Mouse (Mus musculus): ENCODE results near the gene Cercam. TPM values are rescaled to one million over a fixed set of nuclear protein-coding genes. Genes with fewer than 3 reads are reported as not detected.

Cercam gene
- polyA plus RNA-seq (2015; fragmentation: Nextera tagmentation; extraction: Ambion mirVana): 25.0 and 27.7 TPM in 2 replicates

GRCm38 (mm10) chr2:29868949-29869645 lies at the start of gene Cercam:
Cercam (plus strand) TSS chr2:29869164.

DNA sequence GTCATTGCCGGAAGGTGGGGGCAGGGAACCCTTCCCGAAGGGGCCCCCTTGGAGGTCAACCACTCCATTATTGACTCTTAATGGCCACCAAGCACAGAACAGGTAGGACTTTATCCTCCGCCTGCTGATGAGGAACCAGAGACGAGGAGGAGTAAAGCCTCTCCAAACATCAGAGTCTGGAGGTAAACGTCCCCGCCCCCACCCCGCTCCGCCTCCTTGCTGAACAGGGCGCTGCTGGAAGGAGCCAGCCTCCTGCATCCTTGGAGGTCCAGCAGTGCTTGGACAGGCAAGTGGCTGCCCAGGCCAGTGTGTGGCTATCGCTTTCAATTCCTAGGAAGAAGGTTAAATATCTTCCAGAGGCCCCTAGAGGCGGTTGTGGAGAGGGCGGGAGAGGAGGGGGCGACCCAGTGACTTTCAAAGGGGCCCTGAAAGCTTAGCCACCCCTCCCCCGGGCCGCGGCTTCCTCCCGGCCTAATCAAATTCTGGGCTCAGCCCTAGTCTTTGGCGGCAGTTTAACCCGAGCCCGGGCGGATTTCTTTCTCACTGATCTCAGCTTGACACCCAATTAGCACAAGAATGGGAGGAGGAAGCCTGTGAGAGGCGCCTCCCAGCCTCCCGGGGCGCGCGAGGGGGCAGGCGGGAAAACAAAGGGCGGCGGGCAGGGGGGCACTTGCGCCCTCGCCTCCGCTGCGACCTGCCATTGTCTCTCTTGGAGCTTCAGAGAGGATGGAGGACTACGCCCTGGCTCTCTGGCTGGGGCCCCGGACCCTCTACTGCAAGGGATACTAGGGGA lies 48.7 kb upstream of the Cercam start, which contains the start of gene Urm1:
TSS of gene Urm1 (plus strand) at position 51 of the 793 bp plus-strand sequence.

DNA sequence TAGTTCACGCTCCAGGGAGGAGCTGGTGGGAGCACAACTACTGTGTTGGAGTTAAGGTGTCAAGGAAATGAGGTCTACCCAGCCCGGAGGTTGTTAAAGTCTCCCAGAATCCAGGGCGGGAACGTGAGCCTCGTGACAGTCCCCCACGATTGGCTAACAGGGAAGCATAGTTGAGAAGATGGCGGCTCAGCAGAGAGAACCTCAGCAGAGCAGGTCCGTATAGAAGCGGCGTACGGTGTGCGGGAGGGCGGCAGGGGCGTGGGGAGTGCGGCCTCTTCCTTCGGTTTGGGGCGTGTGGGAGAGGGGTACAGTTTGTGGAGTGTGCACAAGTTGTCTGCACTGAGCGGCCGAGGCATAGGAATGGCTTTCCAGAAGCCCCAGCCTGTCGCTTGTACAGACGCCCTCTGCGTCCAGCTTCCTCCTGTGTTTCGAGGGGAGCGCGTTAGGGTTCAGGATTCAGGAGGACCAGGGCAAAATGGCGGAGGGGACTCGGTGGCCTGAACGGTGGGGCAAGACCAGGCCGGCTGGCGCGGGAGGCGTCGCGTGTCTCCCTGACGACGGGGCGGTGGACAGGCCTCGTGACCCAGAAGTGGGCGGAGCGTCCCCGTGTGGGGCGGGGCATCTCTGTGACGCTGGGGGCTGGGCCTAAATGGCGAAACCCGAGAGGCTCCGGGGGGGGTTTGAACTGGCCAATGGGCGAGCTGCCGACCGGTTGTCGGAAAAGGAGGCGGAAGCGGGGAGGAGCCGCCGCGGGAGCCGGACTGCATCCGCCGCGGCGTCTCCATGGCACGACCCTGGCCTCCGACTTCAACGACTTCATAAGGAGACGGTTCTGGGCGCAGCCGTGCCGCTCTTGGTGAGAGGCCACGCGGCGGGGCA lies 20.3 kb downstream of the Cercam start, which contains the start of gene Odf2:
TSS of gene Odf2 (plus strand) at position 156 of the 879 bp plus-strand sequence.

Small RNAs within 50 kb of the gene (microRNA-seq; reads per million reads assigned to microRNA genes)
- not detected for gene Mir219a-2 (ENCODE audit: borderline replicate concordance, insufficient number of aligned reads)
- gene Mir219b (ENCODE audit: borderline replicate concordance, insufficient number of aligned reads): not detected

Other genes starting within 250 kb of the Cercam start
- 8.9 TPM in 2 replicates for gene Rapgef1, start 249.4 kb upstream of the Cercam start, polyA plus RNA-seq (2015; fragmentation: Nextera tagmentation; extraction: Ambion mirVana)
- not detected in 2 replicates for gene Gm13420, start 117.5 kb upstream of the Cercam start, polyA plus RNA-seq (2015; fragmentation: Nextera tagmentation; extraction: Ambion mirVana)
- gene Gm13547, start 109.9 kb upstream of the Cercam start, polyA plus RNA-seq (2015; fragmentation: Nextera tagmentation; extraction: Ambion mirVana): 0.33 TPM in 1 of 2 replicates, not detected in the other
- 10.9 and 22.2 TPM in 2 replicates for gene Coq4, start 81.7 kb upstream of the Cercam start, polyA plus RNA-seq (2015; fragmentation: Nextera tagmentation; extraction: Ambion mirVana)
- 22.4 and 25.9 TPM in 2 replicates for gene Trub2, start 80.7 kb upstream of the Cercam start, polyA plus RNA-seq (2015; fragmentation: Nextera tagmentation; extraction: Ambion mirVana)
- gene Slc27a4, start 66.5 kb upstream of the Cercam start, polyA plus RNA-seq (2015; fragmentation: Nextera tagmentation; extraction: Ambion mirVana): 16.8 and 18.2 TPM in 2 replicates
- 23.6 and 27.8 TPM in 2 replicates for gene Urm1, start 49.1 kb upstream of the Cercam start, polyA plus RNA-seq (2015; fragmentation: Nextera tagmentation; extraction: Ambion mirVana)
- gene Odf2, start 20.1 kb downstream of the Cercam start, polyA plus RNA-seq (2015; fragmentation: Nextera tagmentation; extraction: Ambion mirVana): 22.2 and 35.4 TPM in 2 replicates
- gene Gle1, start 66.3 kb downstream of the Cercam start, polyA plus RNA-seq (2015; fragmentation: Nextera tagmentation; extraction: Ambion mirVana): 26.8 and 35.8 TPM in 2 replicates
- 50.5 and 78.8 TPM in 2 replicates for gene Sptan1, start 96.4 kb downstream of the Cercam start, polyA plus RNA-seq (2015; fragmentation: Nextera tagmentation; extraction: Ambion mirVana)
- 27.3 and 30.6 TPM in 2 replicates for gene Wdr34, start 179.7 kb downstream of the Cercam start, polyA plus RNA-seq (2015; fragmentation: Nextera tagmentation; extraction: Ambion mirVana)
- 172 and 260 TPM in 2 replicates for gene Set, start 188.2 kb downstream of the Cercam start, polyA plus RNA-seq (2015; fragmentation: Nextera tagmentation; extraction: Ambion mirVana)
- 2.3 and 4.8 TPM in 2 replicates for gene Pkn3, start 208.5 kb downstream of the Cercam start, polyA plus RNA-seq (2015; fragmentation: Nextera tagmentation; extraction: Ambion mirVana)
- gene Zdhhc12, start 224.5 kb downstream of the Cercam start, polyA plus RNA-seq (2015; fragmentation: Nextera tagmentation; extraction: Ambion mirVana): 24.9 and 31.7 TPM in 2 replicates

Measured in adrenal gland, postnatal 0 days (tissue).